Mouse (Mus musculus): ENCODE measurements around the gene Dnajc16.

Dnajc16 gene

DNA sequence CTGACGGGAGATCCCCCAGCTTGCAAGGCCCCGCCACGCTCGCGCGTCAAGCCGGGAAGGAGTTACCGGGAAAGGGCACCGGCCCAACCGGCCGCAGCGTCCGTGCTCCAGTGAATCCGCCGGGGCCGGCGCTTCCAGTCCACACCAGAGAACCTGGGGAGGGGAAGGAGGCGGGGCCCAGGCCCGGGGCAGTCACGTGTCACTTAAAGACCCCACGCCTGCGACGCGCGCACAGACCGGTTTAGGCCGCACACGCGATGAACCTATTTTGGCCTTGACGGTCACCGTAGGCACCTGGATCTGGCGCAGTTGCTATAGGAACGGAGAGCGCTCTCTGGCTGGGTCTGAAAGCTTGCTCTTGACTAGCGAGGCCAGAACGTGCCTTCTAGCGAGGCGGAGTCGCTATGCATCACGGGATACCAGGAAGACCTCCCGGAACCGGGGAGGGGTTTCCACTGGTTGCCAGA is at the start of gene Dnajc16:
Dnajc16 (minus strand) TSS at position 408 of the 467 bp plus-strand sequence.
- DNase-seq (ENCODE audit: low spot score in 2 of 2) = peak; percentile 98

- no peak for DNase-seq (ENCODE audit: low spot score in 2 of 2)
Observed at GRCm38 (mm10) chr4:141834536-141835095, 43.9 kb upstream of the Dnajc16 start.

DNA sequence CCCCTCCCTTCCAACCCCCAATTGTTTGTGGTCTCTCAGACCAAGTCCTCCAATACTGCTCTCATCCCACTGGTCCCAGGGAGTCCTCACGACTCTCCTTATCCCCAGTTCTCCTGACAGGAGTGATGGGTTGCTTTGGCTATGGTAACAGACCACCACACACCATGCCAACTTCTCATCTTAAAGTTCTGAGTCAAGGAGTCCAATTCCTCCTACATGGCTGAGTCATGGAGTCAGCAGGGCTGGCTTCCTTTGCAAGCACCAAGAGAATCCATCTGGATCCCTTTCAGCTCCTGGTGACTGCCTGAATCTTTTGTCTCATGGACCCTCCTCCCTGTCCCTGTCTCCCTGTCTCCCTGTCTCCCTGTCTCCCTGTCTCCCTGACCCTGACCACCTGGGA is 43.2 kb upstream of the Dnajc16 start:
- no peak for DNase-seq (ENCODE audit: low spot score in 2 of 2)

GRCm38 (mm10) chr4:141831361-141831760 is 40.6 kb upstream of the Dnajc16 start:
- no peak for DNase-seq (ENCODE audit: low spot score in 2 of 2)

DNA sequence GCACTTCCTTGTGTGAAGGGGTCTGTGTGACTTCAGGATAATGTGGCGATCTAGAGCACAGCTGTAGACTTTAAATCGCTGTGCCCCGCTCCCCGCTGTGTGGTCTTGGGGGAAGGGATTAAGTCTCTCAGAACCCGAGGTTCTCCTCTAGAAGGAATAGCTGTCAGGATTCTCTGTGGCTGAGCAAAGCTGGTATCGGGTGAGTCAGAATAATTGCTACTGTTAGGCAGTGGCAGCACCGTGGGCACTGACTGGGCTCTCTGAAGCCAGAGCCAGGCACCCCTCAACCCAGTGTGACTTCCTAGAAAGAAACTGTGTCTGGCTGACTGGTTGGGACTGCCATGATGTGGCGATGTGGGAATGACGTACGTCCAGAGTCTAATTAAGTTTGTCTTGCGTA is 39.6 kb upstream of the Dnajc16 start:
- no peak for DNase-seq (ENCODE audit: low spot score in 2 of 2)

GRCm38 (mm10) chr4:141828177-141828576 is 37.4 kb upstream of the Dnajc16 start:
- DNase-seq (ENCODE audit: low spot score in 2 of 2) = peak; percentile 14 to 39

DNA sequence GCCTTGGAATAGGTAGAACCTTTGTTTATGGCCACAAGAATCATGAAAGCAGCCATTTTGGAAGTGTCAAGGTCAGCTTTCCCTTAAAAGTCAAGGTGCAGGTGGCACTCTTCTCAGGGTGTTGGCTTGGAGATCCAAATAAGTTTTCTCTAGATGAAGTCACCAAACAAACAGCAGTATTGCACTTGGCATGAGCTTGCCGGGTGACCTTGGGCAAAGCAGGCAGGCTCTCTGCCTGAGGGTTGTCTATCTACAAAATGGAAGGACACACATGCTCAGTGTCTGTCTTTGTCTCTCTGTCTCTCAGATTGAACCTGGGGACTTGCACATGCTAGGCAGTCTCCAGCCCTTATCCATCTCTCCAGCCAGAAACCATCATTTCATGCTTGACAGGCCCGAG is 36.7 kb upstream of the Dnajc16 start:
- no peak for DNase-seq (ENCODE audit: low spot score in 2 of 2)

GRCm38 (mm10) chr4:141826060-141826459 is 35.3 kb upstream of the Dnajc16 start, which contains the start of gene Cela2a:
TSS of gene Cela2a (minus strand) at chr4:141826160.
- no peak for DNase-seq (ENCODE audit: low spot score in 2 of 2)

DNA sequence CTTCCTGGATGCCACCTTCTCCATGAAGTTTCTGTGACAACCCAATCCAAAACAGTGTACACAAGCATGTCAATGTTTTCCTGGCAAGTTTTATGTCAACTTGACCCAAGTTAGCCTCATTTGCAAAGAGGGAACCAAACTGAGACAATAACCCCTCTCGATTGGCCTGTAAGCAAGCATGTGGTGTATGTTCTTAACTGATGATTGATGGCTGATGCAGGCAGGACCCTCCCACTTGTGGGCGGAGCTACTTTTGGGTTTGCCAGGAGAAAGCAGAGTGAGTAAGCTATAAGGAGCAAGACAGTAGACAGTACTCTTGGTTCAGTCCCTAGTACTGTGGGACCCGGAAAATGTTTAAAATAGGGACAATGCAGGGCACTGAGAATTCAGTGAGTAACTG is 32.2 kb upstream of the Dnajc16 start:
- DNase-seq (ENCODE audit: low spot score in 2 of 2) = no peak

DNA sequence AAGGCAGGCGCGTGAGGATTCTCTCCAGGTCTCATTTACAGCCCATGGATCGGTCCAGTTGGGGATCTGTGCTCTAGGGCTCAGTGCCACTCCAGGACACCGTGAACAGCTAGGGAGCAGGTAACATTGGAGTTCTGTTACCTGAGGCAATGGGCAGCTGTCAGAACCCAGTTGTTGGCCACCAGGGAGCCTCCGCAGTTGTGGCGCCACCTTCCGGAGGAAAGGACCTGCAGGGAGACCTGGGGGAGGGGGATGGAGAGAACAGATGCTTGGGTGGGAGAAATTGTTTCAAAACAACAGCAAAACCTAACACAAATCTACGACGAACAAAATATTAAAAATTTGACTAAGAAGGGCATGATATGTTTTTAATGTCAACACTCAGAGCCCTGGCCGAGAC is 31.4 kb upstream of the Dnajc16 start:
- no peak for DNase-seq (ENCODE audit: low spot score in 2 of 2)

DNA sequence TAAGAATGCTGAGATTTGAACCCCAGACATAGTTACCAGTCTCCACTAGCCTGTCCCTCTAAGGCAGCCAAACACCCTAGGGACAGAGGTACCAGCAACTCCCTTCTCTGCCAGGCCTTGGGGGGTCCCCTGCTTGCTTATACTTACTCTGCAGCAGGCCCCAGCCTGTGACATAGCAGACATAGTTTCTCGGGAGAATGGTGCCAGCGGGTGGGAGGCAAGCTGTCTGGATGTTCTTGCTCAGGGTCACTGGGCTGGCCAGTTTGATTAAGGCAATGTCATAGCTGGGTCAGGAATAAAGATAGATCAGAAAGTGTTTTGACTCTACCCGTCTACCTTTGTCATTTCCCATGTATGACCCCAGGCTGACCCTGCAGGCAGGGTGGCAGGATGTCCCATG is 30.4 kb upstream of the Dnajc16 start:
- no peak for DNase-seq (ENCODE audit: low spot score in 2 of 2)

GRCm38 (mm10) chr4:141819316-141819715 is 28.6 kb upstream of the Dnajc16 start:
- DNase-seq (ENCODE audit: low spot score in 2 of 2) = no peak

DNA sequence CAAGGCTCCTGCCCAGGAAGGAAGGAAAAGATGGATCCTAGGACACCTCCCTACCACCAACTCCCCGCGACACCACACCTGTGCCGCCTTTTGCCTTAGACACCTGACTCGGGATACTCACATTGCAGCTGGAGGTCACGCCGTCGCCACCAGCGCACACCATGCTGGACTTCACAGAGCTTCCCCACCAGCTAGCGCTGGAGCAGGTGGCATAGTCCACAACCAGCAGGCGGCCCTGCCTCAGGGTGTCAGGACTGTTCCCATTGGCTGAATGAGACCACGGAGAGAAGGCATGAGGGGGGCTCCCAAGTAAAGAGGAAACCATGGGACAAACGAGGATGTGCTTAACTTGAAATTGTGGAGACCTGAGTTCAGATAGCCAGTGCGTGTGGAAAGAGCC is 28.1 kb upstream of the Dnajc16 start:
- DNase-seq (ENCODE audit: low spot score in 2 of 2) = no peak

DNA sequence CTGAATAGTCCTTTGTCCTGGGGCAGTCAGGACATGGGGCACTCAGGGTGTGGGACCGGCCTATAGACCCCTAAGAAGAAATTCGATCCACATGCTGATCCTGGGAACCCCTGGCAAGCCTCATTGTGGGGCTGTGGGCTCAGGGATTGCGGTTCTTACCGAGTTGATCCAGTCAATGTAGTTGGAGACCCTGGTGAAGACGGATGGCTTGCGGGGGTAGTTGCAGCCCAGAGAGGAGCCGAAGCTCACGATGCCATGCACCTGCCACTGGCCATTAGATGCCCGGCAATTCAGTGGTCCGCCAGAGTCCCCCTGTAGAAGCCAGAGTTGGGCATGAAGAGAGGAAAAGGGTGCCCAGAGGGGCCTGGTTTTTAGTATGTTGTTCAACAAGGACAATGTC is 27.0 kb upstream of the Dnajc16 start:
- no peak for DNase-seq (ENCODE audit: low spot score in 2 of 2)

DNA sequence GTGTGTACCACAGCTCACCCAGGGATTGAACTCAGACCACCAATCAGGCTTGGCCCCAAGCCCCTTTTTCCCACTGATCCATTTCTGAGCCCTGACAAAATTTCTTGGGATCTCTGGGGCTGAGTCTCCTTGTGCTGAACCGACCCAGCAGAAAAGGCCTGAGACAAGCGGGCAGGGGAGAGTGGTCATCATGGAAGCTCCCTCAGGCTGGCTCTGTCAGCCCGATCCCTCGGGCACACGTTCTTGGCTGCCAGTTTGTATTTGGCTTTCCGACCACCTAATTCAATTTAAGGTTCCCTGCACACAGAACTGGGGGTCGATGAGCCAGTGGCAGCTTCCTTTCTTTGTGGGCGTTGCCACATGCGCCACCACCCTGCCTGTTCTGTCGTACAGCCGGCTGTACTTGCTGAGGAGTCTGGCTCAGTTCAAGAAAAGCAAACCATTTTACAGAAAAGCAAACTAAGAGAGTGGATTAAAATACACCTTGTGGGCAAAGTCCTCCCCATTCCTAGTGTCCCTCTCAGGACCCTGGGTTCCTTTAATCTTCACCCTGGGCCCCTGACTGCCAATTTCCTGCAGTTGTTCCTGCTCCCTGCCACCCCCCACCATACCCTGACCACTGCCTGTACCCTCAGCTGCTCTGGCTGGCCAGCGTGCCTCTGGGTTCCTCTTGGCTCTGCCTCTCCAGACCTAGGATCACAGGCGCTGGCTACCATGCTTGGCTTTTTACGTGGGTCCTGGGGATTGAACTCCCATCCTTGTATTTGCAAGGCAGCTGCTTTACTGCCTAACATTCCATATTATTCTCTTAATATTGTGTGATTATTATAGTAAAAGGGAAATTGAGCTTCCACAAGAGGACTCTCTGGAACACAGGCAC is 26.3 kb upstream of the Dnajc16 start:
- no peak for DNase-seq (ENCODE audit: low spot score in 2 of 2)

GRCm38 (mm10) chr4:141816267-141816666 is 25.5 kb upstream of the Dnajc16 start:
- no peak for DNase-seq (ENCODE audit: low spot score in 2 of 2)

- no peak for DNase-seq (ENCODE audit: low spot score in 2 of 2)
Observed at GRCm38 (mm10) chr4:141811375-141811774, 20.6 kb upstream of the Dnajc16 start.

- DNase-seq (ENCODE audit: low spot score in 2 of 2) = no peak
Observed at GRCm38 (mm10) chr4:141810975-141811374, 20.2 kb upstream of the Dnajc16 start.

DNA sequence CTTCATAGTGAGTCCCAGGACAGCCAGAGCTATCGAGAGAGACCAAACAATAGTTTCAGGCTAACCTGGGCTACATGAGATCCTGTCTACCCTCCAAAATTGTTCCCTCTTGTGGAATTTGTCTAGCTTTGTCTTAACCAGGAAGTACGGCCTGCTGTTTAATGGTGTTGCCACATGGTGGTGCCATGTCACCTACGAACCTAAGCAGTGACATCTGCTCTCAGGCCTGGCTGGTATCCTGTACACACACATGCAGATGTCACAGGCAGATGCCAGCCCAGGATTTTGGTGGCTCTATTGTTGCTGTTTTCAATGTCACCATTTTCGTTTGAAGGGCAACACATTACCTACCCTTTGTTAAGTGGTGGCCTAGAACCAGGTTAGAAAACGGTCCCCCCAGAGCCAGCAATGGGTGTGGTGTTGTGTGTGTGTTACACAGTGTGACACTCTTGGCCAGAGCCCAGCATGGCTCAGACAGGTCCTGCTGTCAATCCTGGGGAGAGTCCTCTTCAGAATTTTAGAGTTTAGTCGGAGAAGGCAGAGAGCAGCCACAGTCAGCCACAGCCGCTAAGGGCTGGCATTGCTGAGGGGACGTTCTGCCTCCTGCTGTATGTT is 19.2 kb upstream of the Dnajc16 start:
- DNase-seq (ENCODE audit: low spot score in 2 of 2) = no peak

GRCm38 (mm10) chr4:141805886-141806285 is 15.2 kb upstream of the Dnajc16 start:
- DNase-seq (ENCODE audit: low spot score in 2 of 2) = no peak

DNA sequence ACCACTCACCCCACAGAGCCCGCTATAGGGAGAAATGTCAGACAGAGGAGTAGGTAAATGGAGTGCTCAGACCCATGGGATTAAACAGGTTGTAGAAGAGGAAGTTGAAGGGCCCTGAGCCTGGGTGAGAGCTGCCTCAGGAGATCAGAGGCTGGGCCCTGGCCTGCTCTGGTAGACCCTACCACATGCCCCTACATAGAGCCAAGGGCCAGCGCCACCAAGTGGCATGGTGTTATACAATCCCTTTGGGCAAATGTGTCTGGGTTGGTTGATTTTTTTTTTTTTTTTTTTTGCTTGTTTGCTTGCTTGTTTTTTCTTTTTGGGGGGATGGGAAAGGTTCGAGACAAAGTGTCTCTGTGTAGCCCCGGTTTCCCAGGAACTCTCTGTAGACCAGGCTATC is 13.4 kb upstream of the Dnajc16 start:
- DNase-seq (ENCODE audit: low spot score in 2 of 2) = no peak

- no peak for DNase-seq (ENCODE audit: low spot score in 2 of 2)
Observed at GRCm38 (mm10) chr4:141797545-141797944, 6.8 kb upstream of the Dnajc16 start.

GRCm38 (mm10) chr4:141796954-141797353 is 6.2 kb upstream of the Dnajc16 start:
- DNase-seq (ENCODE audit: low spot score in 2 of 2) = no peak
